Mouse (Mus musculus): ENCODE data around the gene Arid3a. TPM values are rescaled to one million over a fixed set of nuclear protein-coding genes. Genes with fewer than 3 reads are reported as not detected.
A peak's percentile ranks its signal among the peaks of the same experiment; 100 is the strongest.

Arid3a gene
- total RNA-seq, 2 experiments from 2014 or later, result 1.9 to 2.6 TPM

GRCm38 (mm10) chr10:79988506-79989271 lies 61.8 kb downstream of the Arid3a start, which contains the start of gene Cnn2:
TSS of gene Cnn2 (plus strand) at chr10:79988584.
- peak; percentile 73 to 81 for DNase-seq
- intact Hi-C loops (cut with DNase I), result no loop called here

GRCm38 (mm10) chr10:79989272-79989786 lies 62.5 kb downstream of the Arid3a start:
- intact Hi-C loops (cut with DNase I), result no loop called here
- DNase-seq, result no peak

- intact Hi-C loops (cut with DNase I), result loop anchor here (2.0 to 10.0 kb wide), 2 partner anchors 45 to 705 kb away; no protein-coding TSS in a partner anchor
- no peak for DNase-seq
These were observed 63.0 kb downstream of the Arid3a start for GRCm38 (mm10) chr10:79989870-79990269.

- DNase-seq, result no peak
- intact Hi-C loops (cut with DNase I), result loop anchor here (2.0 to 10.0 kb wide), 2 partner anchors 44 to 704 kb away; no protein-coding TSS in a partner anchor
These were observed 64.3 kb downstream of the Arid3a start for GRCm38 (mm10) chr10:79991099-79991498.

GRCm38 (mm10) chr10:79991548-79991947 lies 64.7 kb downstream of the Arid3a start:
- intact Hi-C loops (cut with DNase I), result loop anchor here (2.0 to 10.0 kb wide), 2 partner anchors 43 to 703 kb away; no protein-coding TSS in a partner anchor

GRCm38 (mm10) chr10:79994397-79995115 lies 67.7 kb downstream of the Arid3a start:
- peak; percentile 35 to 51 for DNase-seq

More at GRCm38 (mm10) chr10:79991548-79991947, 64.7 kb downstream of the Arid3a start:
- DNase-seq, result no peak

GRCm38 (mm10) chr10:79995636-79996035 lies 68.8 kb downstream of the Arid3a start:
- no peak for DNase-seq
- intact Hi-C loops (cut with DNase I), result loop anchor here (10.0 kb wide), 1 partner anchor 699 kb away; no protein-coding TSS in a partner anchor

More at GRCm38 (mm10) chr10:79994397-79995115, 67.7 kb downstream of the Arid3a start:
- intact Hi-C loops (cut with DNase I), result loop anchor here (10.0 kb wide), 1 partner anchor 700 kb away; no protein-coding TSS in a partner anchor

- intact Hi-C loops (cut with DNase I), result loop anchor here (10.0 kb wide), 1 partner anchor 698 kb away; no protein-coding TSS in a partner anchor
- DNase-seq, result peak; percentile 98 to 100
These were observed 69.6 kb downstream of the Arid3a start, which contains the start of gene Abca7 for GRCm38 (mm10) chr10:79996272-79997033. TSS of gene Abca7 (plus strand) at chr10:79996494.

- DNase-seq, result peak; percentile 60 to 78
- intact Hi-C loops (cut with DNase I), result loop anchor here (10.0 kb wide), 1 partner anchor 698 kb away; no protein-coding TSS in a partner anchor
These were observed 70.4 kb downstream of the Arid3a start for GRCm38 (mm10) chr10:79997034-79997760.

GRCm38 (mm10) chr10:79997819-79998218 lies 71.0 kb downstream of the Arid3a start:
- peak; percentile 43 to 57 for DNase-seq
- intact Hi-C loops (cut with DNase I), result loop anchor here (10.0 kb wide), 1 partner anchor 697 kb away; no protein-coding TSS in a partner anchor

GRCm38 (mm10) chr10:80001945-80002344 lies 75.1 kb downstream of the Arid3a start:
- intact Hi-C loops (cut with DNase I), result loop anchor here (2.0 kb wide), 1 partner anchor 33 kb away; no protein-coding TSS in a partner anchor
- DNase-seq, result no peak

GRCm38 (mm10) chr10:80002829-80003228 lies 76.0 kb downstream of the Arid3a start:
- intact Hi-C loops (cut with DNase I), result loop anchor here (2.0 kb wide), 1 partner anchor 32 kb away; no protein-coding TSS in a partner anchor

GRCm38 (mm10) chr10:80003374-80004232 lies 76.8 kb downstream of the Arid3a start:
- intact Hi-C loops (cut with DNase I), result loop anchor here (2.0 kb wide), 1 partner anchor 31 kb away; no protein-coding TSS in a partner anchor
- peak in 1 of 2 experiments; percentile 33 for DNase-seq

More at GRCm38 (mm10) chr10:80002829-80003228, 76.0 kb downstream of the Arid3a start:
- no peak for DNase-seq

GRCm38 (mm10) chr10:80004233-80004705 lies 77.4 kb downstream of the Arid3a start:
- intact Hi-C loops (cut with DNase I), result no loop called here
- DNase-seq, result no peak
